34 mouse cellular contexts compared by ENCODE assay signal in the genomic region with DNA sequence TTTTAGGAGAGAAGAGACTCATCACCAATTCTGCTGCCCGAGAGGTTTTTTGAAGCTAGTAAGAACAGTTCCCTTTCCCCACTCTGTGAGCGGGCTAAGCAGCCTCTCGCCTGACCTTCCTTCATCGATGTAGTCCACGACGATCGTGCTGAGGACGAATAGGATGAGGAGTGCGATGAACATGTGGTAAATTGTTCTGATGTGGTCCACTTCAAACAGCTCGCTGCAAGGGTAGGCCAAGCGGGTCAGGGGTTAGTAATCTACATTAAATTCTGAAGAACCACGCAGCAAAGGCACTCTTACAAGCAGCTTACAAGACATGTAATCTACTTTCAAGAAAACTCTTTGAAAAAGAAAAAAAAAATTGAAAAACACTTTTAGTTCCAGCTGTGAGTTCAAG. TPM values are rescaled to one million over a fixed set of nuclear protein-coding genes. Genes with fewer than 3 reads are reported as not detected.
"Had no signal": no experiment of that assay in that cellular context is flagged by ENCODE, and none has a peak within 500 bp of the region (broad histone marks: within the 10 kb centered on the region; RNA-seq: fewer than 3 reads in every experiment).

No protein-coding gene starts in this region.

- H3K4me3 ChIP-seq: left cerebral cortex, adult 2 months; limb, embryonic 10.5 days; limb, embryonic 12.5 days; limb, embryonic 13.5 days; limb, embryonic 15.5 days; liver, embryonic 13.5 days; liver, embryonic 15.5 days; lung, embryonic 15.5 days; megakaryocyte, embryonic 14.5 days; midbrain, embryonic 10.5 days; midbrain, embryonic 12.5 days; midbrain, embryonic 13.5 days; midbrain, embryonic 15.5 days; myocyte had no signal

- H3K4me1 ChIP-seq: limb, embryonic 10.5 days; limb, embryonic 12.5 days; limb, embryonic 13.5 days; limb, embryonic 15.5 days; liver, embryonic 13.5 days; liver, embryonic 15.5 days; lung, embryonic 15.5 days; midbrain, embryonic 10.5 days; midbrain, embryonic 12.5 days; midbrain, embryonic 13.5 days; midbrain, embryonic 15.5 days had no signal

- ATAC-seq: liver, postnatal 0 days; lung, postnatal 0 days; midbrain, embryonic 13.5 days; midbrain, embryonic 15.5 days; midbrain, embryonic 16.5 days had no signal

- H3K36me3 ChIP-seq: midbrain, embryonic 15.5 days had no signal

- H3K4me2 ChIP-seq: limb, embryonic 12.5 days; limb, embryonic 13.5 days; limb, embryonic 15.5 days; liver, embryonic 11.5 days; liver, embryonic 13.5 days; liver, embryonic 15.5 days; lung, embryonic 14.5 days; lung, embryonic 15.5 days; midbrain, embryonic 11.5 days; midbrain, embryonic 12.5 days; midbrain, embryonic 13.5 days; midbrain, embryonic 15.5 days had no signal

- H3K27me3 ChIP-seq: limb, embryonic 12.5 days; limb, embryonic 13.5 days; limb, embryonic 15.5 days; liver, embryonic 13.5 days; liver, embryonic 15.5 days; lung, embryonic 15.5 days; megakaryocyte, embryonic 14.5 days; midbrain, embryonic 12.5 days; midbrain, embryonic 13.5 days; midbrain, embryonic 15.5 days had no signal

- DNase-seq: left cerebral cortex, postnatal 4 days; liver; liver, embryonic 13.5 days; liver, postnatal 0 days; lung, adult 18-20 months; lung, adult 2 months; lung, embryonic 14.5 days; lung, postnatal 10 days; lung, postnatal 14 days; lung, postnatal 36 days; lung, postnatal 4 days; midbrain, embryonic 14.5 days had no signal

- H3K9me3 ChIP-seq: limb, embryonic 10.5 days; limb, embryonic 12.5 days; limb, embryonic 13.5 days; limb, embryonic 15.5 days; liver, embryonic 13.5 days; liver, embryonic 15.5 days; lung, embryonic 15.5 days; megakaryocyte, embryonic 14.5 days; midbrain, embryonic 10.5 days; midbrain, embryonic 12.5 days; midbrain, embryonic 13.5 days; midbrain, embryonic 15.5 days had no signal

- H3K27ac ChIP-seq: left cerebral cortex, adult 2 months; limb, embryonic 10.5 days; limb, embryonic 12.5 days; limb, embryonic 13.5 days; limb, embryonic 15.5 days; liver, embryonic 13.5 days; liver, embryonic 14.5 days; liver, embryonic 15.5 days; lung, embryonic 15.5 days; macrophage; midbrain, embryonic 10.5 days; midbrain, embryonic 12.5 days; midbrain, embryonic 13.5 days; midbrain, embryonic 15.5 days had no signal

- H3K9ac ChIP-seq: limb, embryonic 12.5 days; limb, embryonic 13.5 days; limb, embryonic 15.5 days; liver, embryonic 13.5 days; liver, embryonic 14.5 days; liver, embryonic 15.5 days; liver, postnatal 0 days; lung, embryonic 14.5 days; lung, embryonic 15.5 days; midbrain, embryonic 12.5 days; midbrain, embryonic 13.5 days; midbrain, embryonic 15.5 days had no signal

RNA-seq across cellular contexts. Expression of gene Axdnd1, which starts 21.3 kb away (rescaled TPM):
- total RNA-seq: midbrain, postnatal 0 days; monocyte, adult 5-6 weeks had no signal
- polyA plus RNA-seq: liver, embryonic 13.5 days; liver, embryonic 15.5 days; liver, postnatal 0 days; midbrain, embryonic 12.5 days; neural tube, embryonic 11.5 days had no signal
